Mouse (Mus musculus) kidney, adult 2 months (tissue): ENCODE results near the gene Gpr82. TPM values are rescaled to one million over a fixed set of nuclear protein-coding genes. Genes with fewer than 3 reads are reported as not detected.

Source experiments
- DNase-seq: peaks from one replicate; pipeline ENCODE4 v3.0.0; 2021
- H3K27ac ChIP-seq: fragments of 200-500 bp; 2 replicates; pipeline ENCODE4 v1.5.1; 2012; ENCODE audit warnings: low read depth, low read length, control low read depth, inconsistent platforms; ENCODE audit not compliant: insufficient read depth
- H3K27me3 ChIP-seq: fragments of 200-500 bp; replicated peaks from 2 replicates; pipeline ENCODE4 v1.6.1; 2012; ENCODE audit warnings: mild to moderate bottlenecking, moderate library complexity, low read length, inconsistent platforms; ENCODE audit not compliant: control insufficient read depth, insufficient read depth
- H3K36me3 ChIP-seq: fragments of 200-500 bp; 2 replicates; pipeline ENCODE4 v1.6.1; 2012; ENCODE audit warnings: mild to moderate bottlenecking, moderate library complexity, low read length, inconsistent platforms; ENCODE audit not compliant: control insufficient read depth, insufficient read depth
- H3K4me1 ChIP-seq: fragments of 200-500 bp; 2 replicates; pipeline ENCODE4 v1.6.1; 2011; ENCODE audit warnings: low read length; ENCODE audit not compliant: control insufficient read depth, insufficient read depth
- H3K4me3 ChIP-seq: fragments of 200-500 bp; 2 replicates; pipeline ENCODE4 v1.5.1; 2011; ENCODE audit warnings: mild to moderate bottlenecking, low read depth, low read length, control low read depth; ENCODE audit not compliant: insufficient read depth
- CTCF ChIP-seq: fragments of 200-500 bp; conservative IDR thresholded peaks from 2 replicates; pipeline ENCODE4 v1.5.1; 2011; ENCODE audit warnings: low read depth, mild to moderate bottlenecking, control low read depth, low read length, moderate library complexity, mixed read lengths; ENCODE audit not compliant: insufficient read depth, insufficient read length
- POLR2A ChIP-seq: fragments of 200-500 bp; IDR thresholded peaks from one replicate; pipeline ENCODE4 v1.6.1; 2011; ENCODE audit warnings: low read depth, low read length, control low read depth
- WGBS: fragments of 180-500 bp; shearing (Covaris S2); methylation state at CpG from one replicate; pipeline ENCODE4 v1.1.7; 2018; 5-methylcytosine and 5-hydroxymethylcytosine counted together
- polyA plus RNA-seq: library from polyadenylated mRNA; depleted of rRNA; stranded (reverse); fragments of >200 nt; gene quantifications from 2 replicates; pipeline ENCODE4 v1.2.3, GENCODE M21; 2012; rRNA removed

The Gpr82 gene
- polyA plus RNA-seq, 1 experiment, result not detected

- Histone ChIP-seq H3K4me3 (no peak overlapping the region), H3K27me3 (no peaks in the 10 kb centered on the region), H3K4me1 (no peaks in the 10 kb centered on the region)
Observed at GRCm38 (mm10) chrX:13688356-13688755, 27.2 kb downstream of the Gpr82 start.

GRCm38 (mm10) chrX:13691865-13692264 lies 30.7 kb downstream of the Gpr82 start:
- no peaks in the 10 kb centered on the region for H3K36me3 ChIP-seq
- no peak overlapping the region for H3K27ac ChIP-seq
- no peak for TF ChIP-seq CTCF
- no peak for TF ChIP-seq POLR2A
- H3K27me3 ChIP-seq, result no peaks in the 10 kb centered on the region
- no peaks in the 10 kb centered on the region for H3K4me1 ChIP-seq
- WGBS, result 83% methylated on average over 4 of the region's 4 CpGs
- no peak overlapping the region for H3K4me3 ChIP-seq
- DNase-seq, result peak; percentile 2

More at GRCm38 (mm10) chrX:13688356-13688755, 27.2 kb downstream of the Gpr82 start:
- no peak for DNase-seq
- 84% methylated on average over 2 of the region's 2 CpGs for WGBS
- TF ChIP-seq CTCF (no peak), POLR2A (no peak)
- no peaks in the 10 kb centered on the region for H3K36me3 ChIP-seq
- H3K27ac ChIP-seq, result no peak overlapping the region

- no peaks in the 10 kb centered on the region for H3K4me1 ChIP-seq
- TF ChIP-seq POLR2A (no peak), CTCF (no peak)
- no peak overlapping the region for H3K27ac ChIP-seq
- no peaks in the 10 kb centered on the region for H3K27me3 ChIP-seq
- no peak overlapping the region for H3K4me3 ChIP-seq
- no peak for DNase-seq
- WGBS, result 89% methylated on average over 3 of the region's 3 CpGs
- no peaks in the 10 kb centered on the region for H3K36me3 ChIP-seq
Observed at GRCm38 (mm10) chrX:13700681-13701080, 39.5 kb downstream of the Gpr82 start.

- no peaks in the 10 kb centered on the region for H3K36me3 ChIP-seq
- WGBS, result 54% methylated on average over 2 of the region's 2 CpGs
- DNase-seq, result peak; percentile 3
- H3K4me1 ChIP-seq, result no peaks in the 10 kb centered on the region
- H3K4me3 ChIP-seq, result no peak overlapping the region
- H3K27ac ChIP-seq, result no peak overlapping the region
- no peaks in the 10 kb centered on the region for H3K27me3 ChIP-seq
- TF ChIP-seq CTCF (no peak), POLR2A (no peak)
Observed at GRCm38 (mm10) chrX:13705051-13705450, 43.9 kb downstream of the Gpr82 start.

- TF ChIP-seq CTCF (peak; percentile 52), POLR2A (no peak)
- no peaks in the 10 kb centered on the region for H3K36me3 ChIP-seq
- H3K4me3 ChIP-seq, result no peak overlapping the region
- no peaks in the 10 kb centered on the region for H3K27me3 ChIP-seq
- 23% methylated on average over 2 of the region's 2 CpGs for WGBS
- H3K4me1 ChIP-seq, result no peaks in the 10 kb centered on the region
- DNase-seq, result peak; percentile 54
- H3K27ac ChIP-seq, result no peak overlapping the region
Observed at GRCm38 (mm10) chrX:13710174-13710573, 49.0 kb downstream of the Gpr82 start.

Other genes with a start within 250 kb of the Gpr82 start
- 0.06 and 0.11 TPM in 2 replicates for gene Nyx, start 195.3 kb upstream of the Gpr82 start, polyA plus RNA-seq
- gene Gpr34, start 29.3 kb upstream of the Gpr82 start, polyA plus RNA-seq, result 0.10 and 0.33 TPM in 2 replicates
- gene Cask, start 190.0 kb downstream of the Gpr82 start, polyA plus RNA-seq, result 4.9 and 5.7 TPM in 2 replicates